Mouse (Mus musculus) stomach, embryonic 16.5 days (tissue): ENCODE results near the gene Hlx. TPM values are rescaled to one million over a fixed set of nuclear protein-coding genes. Genes with fewer than 3 reads are reported as not detected.

ENCODE experiments used
- ATAC-seq: fragments of 200-750 bp; cut with Nextera tagmentation; 2 replicates; pipeline ENCODE4 v1.8.0; 2017; ENCODE audit warnings: moderate number of reproducible peaks, moderate TSS enrichment; ENCODE audit not compliant: insufficient read depth, low FRiP score
- H3K27ac ChIP-seq: fragments of 300-500 bp; sonication (generic); 2 replicates; pipeline ENCODE4 v1.5.1; 2014; ENCODE audit warnings: low read length
- H3K27me3 ChIP-seq: fragments of 300-500 bp; sonication (generic); 2 replicates; pipeline ENCODE4 v1.6.1; 2014; ENCODE audit warnings: low read length, control low read depth, mixed read lengths; ENCODE audit not compliant: control insufficient read depth, insufficient read depth
- H3K36me3 ChIP-seq: fragments of 300-500 bp; sonication (generic); 2 replicates; pipeline ENCODE4 v1.6.1; 2014; ENCODE audit warnings: low read length; ENCODE audit not compliant: control insufficient read depth, insufficient read depth
- H3K4me1 ChIP-seq: fragments of 300-500 bp; sonication (generic); 2 replicates; pipeline ENCODE4 v1.6.1; 2014; ENCODE audit warnings: low read length, control low read depth, mixed read lengths; ENCODE audit not compliant: control insufficient read depth, insufficient read depth
- H3K4me2 ChIP-seq: fragments of 300-500 bp; sonication (generic); 2 replicates; pipeline ENCODE4 v1.6.1; 2014; ENCODE audit warnings: low read depth, low read length, mixed read lengths
- H3K4me3 ChIP-seq: fragments of 300-500 bp; sonication (generic); replicated peaks from 2 replicates; pipeline ENCODE4 v1.5.1; 2014; ENCODE audit warnings: mild to moderate bottlenecking, low read length
- H3K9ac ChIP-seq: fragments of 300-500 bp; sonication (generic); 2 replicates; pipeline ENCODE4 v1.6.1; 2014; ENCODE audit warnings: low read length
- H3K9me3 ChIP-seq: fragments of 300-500 bp; sonication (generic); replicated peaks from 2 replicates; pipeline ENCODE4 v1.6.1; 2016; ENCODE audit warnings: low read length, control low read depth; ENCODE audit not compliant: control insufficient read depth
- WGBS: fragments of 180-500 bp; shearing (Covaris S2); extraction: QIAGEN DNeasy Blood & Tissue Kit; methylation state at CpG from one replicate; pipeline ENCODE4 v1.1.7; 2014; 5-methylcytosine and 5-hydroxymethylcytosine counted together
- polyA plus RNA-seq: library from polyadenylated mRNA; unstranded; fragments of >200 nt; fragmentation: Nextera tagmentation; extraction: Ambion mirVana; gene quantifications from 2 replicates; pipeline ENCODE4 v1.2.1, GENCODE M21; 2015

Gene Hlx
- polyA plus RNA-seq, 1 experiment from 2014 or later: 8.3 TPM

- Histone ChIP-seq H3K4me2 (peak overlapping the region; percentile 56), H3K4me3 (peak overlapping the region; percentile 64; the same call in 1 of the 2 replicates), H3K4me1 (0 out of 2 replicates have a peak, but pooled peaks cover 16% of the 10 kb centered on the region), H3K27me3 (peaks cover 77% of the 10 kb centered on the region), H3K9me3 (no peaks in the 10 kb centered on the region), H3K36me3 (no peaks in the 10 kb centered on the region), H3K27ac (no peak overlapping the region), H3K9ac (no peak overlapping the region)
- no peak for ATAC-seq
- 14% methylated on average over 6 of the region's 6 CpGs for WGBS
These were observed 3.8 kb downstream of the Hlx start for GRCm38 (mm10) chr1:184728561-184729115.

GRCm38 (mm10) chr1:184727401-184728265, 4.8 kb downstream of the Hlx start:
- Histone ChIP-seq H3K27me3 (peaks cover 77% of the 10 kb centered on the region), H3K36me3 (no peaks in the 10 kb centered on the region), H3K4me1 (0 out of 2 replicates have a peak, but pooled peaks cover 10% of the 10 kb centered on the region), H3K4me3 (peak overlapping the region; percentile 39), H3K4me2 (peak overlapping the region; percentile 56), H3K27ac (no peak overlapping the region), H3K9ac (peak overlapping the region; percentile 57), H3K9me3 (no peaks in the 10 kb centered on the region)
- 16% methylated on average over 49 of the region's 49 CpGs for WGBS
- ATAC-seq: no peak; the same call in 1 of the 2 replicates

GRCm38 (mm10) chr1:184726576-184727300, 5.7 kb downstream of the Hlx start:
- WGBS: 25% methylated on average over 16 of the region's 16 CpGs
- Histone ChIP-seq H3K27me3 (peaks cover 82% of the 10 kb centered on the region), H3K4me1 (0 out of 2 replicates have a peak, but pooled peaks cover 9% of the 10 kb centered on the region), H3K4me3 (peak overlapping the region; percentile 39; the same call in 1 of the 2 replicates), H3K4me2 (peak overlapping the region; percentile 56; the same call in 1 of the 2 replicates), H3K9ac (peak overlapping the region; percentile 57; the same call in 1 of the 2 replicates), H3K27ac (no peak overlapping the region), H3K9me3 (no peaks in the 10 kb centered on the region), H3K36me3 (no peaks in the 10 kb centered on the region)
- ATAC-seq: no peak

- Histone ChIP-seq H3K27ac (no peak overlapping the region), H3K4me2 (no peak overlapping the region)
These were observed 7.1 kb downstream of the Hlx start for GRCm38 (mm10) chr1:184725318-184725790.

GRCm38 (mm10) chr1:184724551-184725317, 7.7 kb downstream of the Hlx start:
- Histone ChIP-seq H3K9ac (no peak overlapping the region), H3K36me3 (no peaks in the 10 kb centered on the region), H3K27ac (no peak overlapping the region), H3K4me3 (no peak overlapping the region), H3K4me2 (no peak overlapping the region), H3K9me3 (no peaks in the 10 kb centered on the region), H3K4me1 (0 out of 2 replicates have a peak, but pooled peaks cover 9% of the 10 kb centered on the region), H3K27me3 (peaks cover 90% of the 10 kb centered on the region)
- 10% methylated on average over 23 of the region's 23 CpGs for WGBS
- no peak for ATAC-seq

More at GRCm38 (mm10) chr1:184725318-184725790, 7.1 kb downstream of the Hlx start:
- no peak overlapping the region for H3K9ac ChIP-seq
- 0 out of 2 replicates have a peak, but pooled peaks cover 9% of the 10 kb centered on the region for H3K4me1 ChIP-seq
- WGBS: 25% methylated on average over 11 of the region's 11 CpGs
- H3K9me3 ChIP-seq: no peaks in the 10 kb centered on the region
- ATAC-seq: no peak
- H3K36me3 ChIP-seq: no peaks in the 10 kb centered on the region
- H3K4me3 ChIP-seq: no peak overlapping the region
- peaks cover 86% of the 10 kb centered on the region for H3K27me3 ChIP-seq

GRCm38 (mm10) chr1:184723899-184724298, 8.5 kb downstream of the Hlx start:
- no peaks in the 10 kb centered on the region for H3K36me3 ChIP-seq
- no peak for ATAC-seq
- peaks cover 96% of the 10 kb centered on the region for H3K27me3 ChIP-seq
- no peak overlapping the region for H3K9ac ChIP-seq
- H3K9me3 ChIP-seq: no peaks in the 10 kb centered on the region
- H3K4me1 ChIP-seq: 0 out of 2 replicates have a peak, but pooled peaks cover 9% of the 10 kb centered on the region
- no peak overlapping the region for H3K4me2 ChIP-seq
- H3K4me3 ChIP-seq: no peak overlapping the region
- H3K27ac ChIP-seq: no peak overlapping the region
- WGBS: 31% methylated on average over 3 of the region's 3 CpGs

GRCm38 (mm10) chr1:184721121-184721520, 11.3 kb downstream of the Hlx start:
- Histone ChIP-seq H3K4me2 (no peak overlapping the region), H3K27ac (no peak overlapping the region), H3K9me3 (no peaks in the 10 kb centered on the region), H3K36me3 (no peaks in the 10 kb centered on the region), H3K27me3 (peaks cover 95% of the 10 kb centered on the region), H3K9ac (no peak overlapping the region), H3K4me3 (no peak overlapping the region), H3K4me1 (no peaks in the 10 kb centered on the region)
- ATAC-seq: no peak
- WGBS: 7% methylated on average over 9 of the region's 9 CpGs
